Mouse (Mus musculus): ENCODE measurements around the gene Tspan9. TPM values are rescaled to one million over a fixed set of nuclear protein-coding genes. Genes with fewer than 3 reads are reported as not detected.

Tspan9 gene
- polyA plus RNA-seq, 1 experiment from 2014 or later = 19.6 TPM

- TF ChIP-seq EP300 (IDR thresholded peaks at IDR 0.05; ENCODE audit: low read depth) (no peak), CTCF (IDR thresholded peaks at IDR 0.05; ENCODE audit: low read depth) (no peak)
- DNase-seq (no peak), ATAC-seq (no peak)
- no peaks in the 10 kb centered on the region for H3K27me3 ChIP-seq (ENCODE audit: insufficient read depth, low read length)
- 78% methylated on average over 6 of the region's 6 CpGs for WGBS (ENCODE audit: insufficient replicate concordance)
- H3K4me3 ChIP-seq (ENCODE audit: low read depth, low read length) = no peak overlapping the region
- no peaks in the 10 kb centered on the region for H3K36me3 ChIP-seq (replicated peaks; ENCODE audit: insufficient read depth, low read length)
- H3K4me1 ChIP-seq (ENCODE audit: insufficient read depth) = no peaks in the 10 kb centered on the region
- H3K27ac ChIP-seq (ENCODE audit: low read depth) = no peak overlapping the region
- H3K9ac ChIP-seq (replicated peaks) = no peak overlapping the region
- H3K9me3 ChIP-seq (ENCODE audit: low read length) = no peaks in the 10 kb centered on the region
- H3K4me2 ChIP-seq (ENCODE audit: low read depth, low read length) = no peak overlapping the region
These were observed 169.8 kb downstream of the Tspan9 start for GRCm38 (mm10) chr6:127973553-127973952.

- no peak for TF ChIP-seq EP300 (IDR thresholded peaks at IDR 0.05; ENCODE audit: low read depth)
- TF ChIP-seq CTCF (IDR thresholded peaks at IDR 0.05; ENCODE audit: low read depth) = no peak
- H3K27ac ChIP-seq (ENCODE audit: low read depth) = no peak overlapping the region
- no peak overlapping the region for H3K9ac ChIP-seq (replicated peaks)
- no peaks in the 10 kb centered on the region for H3K36me3 ChIP-seq (replicated peaks; ENCODE audit: insufficient read depth, low read length)
- DNase-seq (no peak), ATAC-seq (no peak)
- no peaks in the 10 kb centered on the region for H3K4me1 ChIP-seq (ENCODE audit: insufficient read depth)
- H3K4me3 ChIP-seq (ENCODE audit: low read depth, low read length) = no peak overlapping the region
- H3K27me3 ChIP-seq (ENCODE audit: insufficient read depth, low read length) = no peaks in the 10 kb centered on the region
- WGBS (ENCODE audit: insufficient replicate concordance) = 69% methylated on average over 5 of the region's 5 CpGs
- H3K4me2 ChIP-seq (ENCODE audit: low read depth, low read length) = no peak overlapping the region
- H3K9me3 ChIP-seq (ENCODE audit: low read length) = no peaks in the 10 kb centered on the region
These were observed 171.5 kb downstream of the Tspan9 start for GRCm38 (mm10) chr6:127971931-127972330.

GRCm38 (mm10) chr6:127970848-127971247 is 172.5 kb downstream of the Tspan9 start:
- ATAC-seq (no peak), DNase-seq (no peak)
- 65% methylated on average over 5 of the region's 5 CpGs for WGBS (ENCODE audit: insufficient replicate concordance)
- Histone ChIP-seq H3K9me3 (ENCODE audit: low read length) (no peaks in the 10 kb centered on the region), H3K4me1 (ENCODE audit: insufficient read depth) (no peaks in the 10 kb centered on the region), H3K27me3 (ENCODE audit: insufficient read depth, low read length) (no peaks in the 10 kb centered on the region), H3K4me3 (ENCODE audit: low read depth, low read length) (no peak overlapping the region), H3K27ac (ENCODE audit: low read depth) (no peak overlapping the region), H3K36me3 (replicated peaks; ENCODE audit: insufficient read depth, low read length) (no peaks in the 10 kb centered on the region), H3K9ac (replicated peaks) (no peak overlapping the region), H3K4me2 (ENCODE audit: low read depth, low read length) (no peak overlapping the region)
- TF ChIP-seq CTCF (IDR thresholded peaks at IDR 0.05; ENCODE audit: low read depth) (no peak), EP300 (IDR thresholded peaks at IDR 0.05; ENCODE audit: low read depth) (no peak)

- 10% methylated on average over 7 of the region's 7 CpGs for WGBS (ENCODE audit: insufficient replicate concordance)
- Histone ChIP-seq H3K27me3 (ENCODE audit: insufficient read depth, low read length) (no peaks in the 10 kb centered on the region), H3K4me2 (ENCODE audit: low read depth, low read length) (no peak overlapping the region), H3K27ac (ENCODE audit: low read depth) (no peak overlapping the region), H3K9me3 (ENCODE audit: low read length) (no peaks in the 10 kb centered on the region), H3K4me1 (ENCODE audit: insufficient read depth) (no peaks in the 10 kb centered on the region), H3K9ac (replicated peaks) (no peak overlapping the region), H3K36me3 (replicated peaks; ENCODE audit: insufficient read depth, low read length) (peaks cover 1% of the 10 kb centered on the region; the same call in 1 of the 2 replicates), H3K4me3 (ENCODE audit: low read depth, low read length) (no peak overlapping the region)
- ATAC-seq (peak; percentile 54; the same call in 1 of the 2 replicates), DNase-seq (peak; percentile 77)
- no peak for TF ChIP-seq EP300 (IDR thresholded peaks at IDR 0.05; ENCODE audit: low read depth)
- peak; percentile 95 for TF ChIP-seq CTCF (IDR thresholded peaks at IDR 0.05; ENCODE audit: low read depth)
These were observed 173.3 kb downstream of the Tspan9 start for GRCm38 (mm10) chr6:127970120-127970519.

GRCm38 (mm10) chr6:127969709-127970108 is 173.7 kb downstream of the Tspan9 start:
- 65% methylated on average over 7 of the region's 7 CpGs for WGBS (ENCODE audit: insufficient replicate concordance)
- no peak overlapping the region for H3K9ac ChIP-seq (replicated peaks)
- H3K4me3 ChIP-seq (ENCODE audit: low read depth, low read length) = no peak overlapping the region
- H3K4me1 ChIP-seq (ENCODE audit: insufficient read depth) = no peaks in the 10 kb centered on the region
- no peak overlapping the region for H3K27ac ChIP-seq (ENCODE audit: low read depth)
- TF ChIP-seq CTCF (IDR thresholded peaks at IDR 0.05; ENCODE audit: low read depth) (no peak), EP300 (IDR thresholded peaks at IDR 0.05; ENCODE audit: low read depth) (no peak)
- H3K9me3 ChIP-seq (ENCODE audit: low read length) = no peaks in the 10 kb centered on the region
- DNase-seq (no peak), ATAC-seq (no peak)
- no peak overlapping the region for H3K4me2 ChIP-seq (ENCODE audit: low read depth, low read length)
- H3K27me3 ChIP-seq (ENCODE audit: insufficient read depth, low read length) = no peaks in the 10 kb centered on the region
- peaks cover 3% of the 10 kb centered on the region; the same call in 1 of the 2 replicates for H3K36me3 ChIP-seq (replicated peaks; ENCODE audit: insufficient read depth, low read length)

- no peak overlapping the region for H3K4me3 ChIP-seq (ENCODE audit: low read depth, low read length)
- H3K4me1 ChIP-seq (ENCODE audit: insufficient read depth) = no peaks in the 10 kb centered on the region
- WGBS (ENCODE audit: insufficient replicate concordance) = 73% methylated on average over 8 of the region's 8 CpGs
- H3K27ac ChIP-seq (ENCODE audit: low read depth) = no peak overlapping the region
- peaks cover 9% of the 10 kb centered on the region for H3K36me3 ChIP-seq (replicated peaks; ENCODE audit: insufficient read depth, low read length)
- DNase-seq (no peak), ATAC-seq (no peak)
- H3K27me3 ChIP-seq (ENCODE audit: insufficient read depth, low read length) = no peaks in the 10 kb centered on the region
- TF ChIP-seq EP300 (IDR thresholded peaks at IDR 0.05; ENCODE audit: low read depth) (no peak), CTCF (IDR thresholded peaks at IDR 0.05; ENCODE audit: low read depth) (0 out of 2 replicates have a peak, but pooled peaks have one; percentile 24)
- H3K9me3 ChIP-seq (ENCODE audit: low read length) = no peaks in the 10 kb centered on the region
- H3K9ac ChIP-seq (replicated peaks) = no peak overlapping the region
- no peak overlapping the region for H3K4me2 ChIP-seq (ENCODE audit: low read depth, low read length)
These were observed 177.9 kb downstream of the Tspan9 start for GRCm38 (mm10) chr6:127965497-127965896.

GRCm38 (mm10) chr6:127960203-127960602 is 183.2 kb downstream of the Tspan9 start:
- H3K4me1 ChIP-seq (ENCODE audit: insufficient read depth) = no peaks in the 10 kb centered on the region
- WGBS (ENCODE audit: insufficient replicate concordance) = 88% methylated on average over 1 of the region's 1 CpGs
- no peak overlapping the region for H3K4me2 ChIP-seq (ENCODE audit: low read depth, low read length)
- no peak for DNase-seq
- no peak for TF ChIP-seq CTCF (IDR thresholded peaks at IDR 0.05; ENCODE audit: low read depth)
- TF ChIP-seq EP300 (IDR thresholded peaks at IDR 0.05; ENCODE audit: low read depth) = no peak
- no peak overlapping the region for H3K4me3 ChIP-seq (ENCODE audit: low read depth, low read length)
- ATAC-seq = no peak
- H3K36me3 ChIP-seq (replicated peaks; ENCODE audit: insufficient read depth, low read length) = peaks cover 8% of the 10 kb centered on the region
- no peak overlapping the region for H3K9ac ChIP-seq (replicated peaks)
- H3K27ac ChIP-seq (ENCODE audit: low read depth) = no peak overlapping the region
- H3K9me3 ChIP-seq (ENCODE audit: low read length) = no peaks in the 10 kb centered on the region
- H3K27me3 ChIP-seq (ENCODE audit: insufficient read depth, low read length) = no peaks in the 10 kb centered on the region

All from liver, postnatal 0 days (tissue).